Mouse (Mus musculus) midbrain, embryonic 15.5 days (tissue): ENCODE measurements at regions not wholly inside any gene's neighbourhood (a gene's known extent, or its start where the extent isn't known, plus 50 kb on each side); places are given as distances from the start of the nearest gene placed in this dataset.
A peak's percentile ranks its signal among the peaks of the same experiment; 100 is the strongest.

Experiments used
- ATAC-seq: fragments of 200-750 bp; cut with Nextera tagmentation; replicated peaks from 2 replicates; pipeline ENCODE4 v1.8.0; 2017; ENCODE audit warnings: moderate TSS enrichment
- H3K27ac ChIP-seq: fragments of 300-500 bp; sonication (generic); 2 replicates; pipeline ENCODE4 v1.5.1; 2015; ENCODE audit warnings: mild to moderate bottlenecking, inconsistent platforms
- H3K27me3 ChIP-seq: fragments of 300-500 bp; sonication (generic); replicated peaks from 2 replicates; pipeline ENCODE4 v1.6.1; 2015; ENCODE audit warnings: inconsistent platforms
- H3K36me3 ChIP-seq: fragments of 300-500 bp; sonication (generic); replicated peaks from 2 replicates; pipeline ENCODE4 v1.6.1; 2015; ENCODE audit warnings: inconsistent platforms
- H3K4me1 ChIP-seq: fragments of 300-500 bp; sonication (generic); 2 replicates; pipeline ENCODE4 v1.6.1; 2015; ENCODE audit warnings: inconsistent platforms
- H3K4me2 ChIP-seq: fragments of 300-500 bp; sonication (generic); 2 replicates; pipeline ENCODE4 v1.6.1; 2015; ENCODE audit warnings: inconsistent platforms, mild to moderate bottlenecking, moderate library complexity
- H3K4me3 ChIP-seq: fragments of 300-500 bp; sonication (generic); 2 replicates; pipeline ENCODE4 v1.5.1; 2015; ENCODE audit warnings: mild to moderate bottlenecking, inconsistent platforms
- H3K9ac ChIP-seq: fragments of 300-500 bp; sonication (generic); 2 replicates; pipeline ENCODE4 v1.6.1; 2015; ENCODE audit warnings: mild to moderate bottlenecking, inconsistent platforms
- H3K9me3 ChIP-seq: fragments of 300-500 bp; sonication (generic); 2 replicates; pipeline ENCODE4 v1.6.1; 2016; ENCODE audit warnings: inconsistent platforms
- WGBS: fragments of 180-500 bp; shearing (Covaris S2); methylation state at CpG from one replicate; pipeline ENCODE4 v1.1.7; 2015; ENCODE audit warnings: mixed read lengths; 5-methylcytosine and 5-hydroxymethylcytosine counted together

DNA sequence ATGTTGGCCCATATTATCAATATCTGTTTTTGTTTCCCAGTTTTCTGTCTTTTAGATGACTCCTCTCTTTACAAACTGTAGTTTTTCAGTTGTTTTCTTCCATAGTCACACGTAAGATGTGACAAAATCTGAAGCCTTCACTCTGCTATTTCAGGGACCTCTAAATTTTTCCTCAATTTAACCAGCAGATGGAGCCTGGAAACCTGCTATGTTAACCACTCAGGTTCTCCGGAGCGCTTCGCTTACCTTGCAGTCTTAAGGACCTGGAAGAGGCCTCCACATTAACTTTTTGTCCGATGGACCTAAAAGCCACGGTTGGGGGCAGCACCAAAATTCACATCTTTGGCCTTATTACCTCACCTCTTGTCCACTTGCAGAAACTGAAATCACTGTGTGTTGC lies 248.4 kb downstream of the Papss1 start:
- ATAC-seq: 0 out of 2 replicates have a peak, but pooled peaks have one; percentile 50
- no peaks in the 10 kb centered on the region for H3K9me3 ChIP-seq
- 55% methylated on average over 6 of the region's 6 CpGs for WGBS

DNA sequence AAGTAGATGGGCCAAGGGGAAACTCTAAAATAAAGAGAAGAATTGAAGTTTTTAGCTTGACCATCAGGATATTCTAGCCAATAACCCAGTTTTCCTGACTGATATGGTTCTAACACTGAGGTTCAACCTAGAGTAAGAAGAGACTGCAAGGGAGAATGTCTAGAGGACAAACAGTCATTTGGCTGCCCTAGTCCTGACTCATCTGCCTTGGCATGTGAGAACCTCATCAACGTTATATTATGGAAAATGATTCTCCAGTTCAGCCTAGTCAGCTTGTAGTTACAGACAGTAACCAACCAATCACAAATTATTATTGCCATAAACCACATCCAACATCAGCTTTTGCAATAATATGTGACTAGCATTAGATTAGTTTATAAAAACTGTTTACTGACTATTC lies 254.2 kb downstream of the Papss1 start:
- Histone ChIP-seq H3K27ac (no peak overlapping the region), H3K36me3 (no peaks in the 10 kb centered on the region), H3K9ac (no peak overlapping the region), H3K4me1 (no peaks in the 10 kb centered on the region), H3K4me3 (no peak overlapping the region), H3K27me3 (no peaks in the 10 kb centered on the region), H3K9me3 (no peaks in the 10 kb centered on the region), H3K4me2 (no peak overlapping the region)
- 79% methylated on average over 1 of the region's 1 CpGs for WGBS
- ATAC-seq: no peak

More for the DNA sequence above, 248.4 kb downstream of the Papss1 start:
- H3K4me2 ChIP-seq: no peak overlapping the region
- no peak overlapping the region for H3K27ac ChIP-seq
- H3K36me3 ChIP-seq: no peaks in the 10 kb centered on the region
- no peaks in the 10 kb centered on the region for H3K4me1 ChIP-seq
- H3K27me3 ChIP-seq: no peaks in the 10 kb centered on the region
- no peak overlapping the region for H3K9ac ChIP-seq
- no peak overlapping the region for H3K4me3 ChIP-seq

DNA sequence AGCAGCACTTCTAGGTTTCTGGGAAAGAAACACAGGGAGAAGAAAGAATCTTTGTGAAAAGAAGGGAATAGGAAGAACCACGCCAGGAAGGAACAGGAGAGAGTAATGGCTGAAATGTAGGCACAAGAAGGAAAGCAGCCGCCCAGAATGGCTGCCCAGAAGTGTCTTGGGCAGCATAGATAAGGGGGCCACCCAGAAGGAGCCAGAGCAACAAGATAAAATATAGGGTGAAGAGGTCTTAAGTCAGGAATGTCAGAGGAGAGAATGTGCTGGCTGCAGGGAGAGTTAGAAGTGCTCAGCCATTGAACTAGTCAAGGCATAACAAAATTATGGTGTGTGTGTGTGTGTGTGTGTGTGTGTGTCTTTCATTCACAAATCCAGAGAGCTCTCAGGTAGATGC lies 227.7 kb upstream of the Dkk2 start:
- H3K36me3 ChIP-seq: no peaks in the 10 kb centered on the region

DNA sequence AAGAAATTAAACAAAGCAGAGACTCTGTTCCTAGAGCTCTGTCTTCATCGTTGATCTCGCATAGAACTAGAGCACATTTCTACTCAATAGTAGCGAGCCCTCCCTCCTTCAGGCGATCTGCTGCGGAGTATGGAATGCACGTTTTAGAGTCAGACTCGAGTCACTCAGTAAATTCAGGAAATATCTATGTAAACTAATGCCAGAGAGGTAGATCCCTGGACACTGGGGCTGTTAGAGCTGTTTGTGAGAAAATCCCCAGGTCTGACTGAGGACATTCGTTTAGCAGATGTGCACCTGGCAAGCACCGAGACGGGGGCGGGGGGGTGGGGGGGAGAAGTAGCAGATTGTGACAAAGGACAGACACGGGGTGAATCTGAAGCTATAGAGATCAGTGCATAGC lies 226.0 kb upstream of the Dkk2 start:
- ATAC-seq: no peak
- no peaks in the 10 kb centered on the region for H3K9me3 ChIP-seq
- no peaks in the 10 kb centered on the region for H3K36me3 ChIP-seq
- 69% methylated on average over 12 of the region's 12 CpGs for WGBS
- no peak overlapping the region for H3K4me3 ChIP-seq
- H3K4me1 ChIP-seq: no peaks in the 10 kb centered on the region
- H3K27ac ChIP-seq: no peak overlapping the region
- H3K9ac ChIP-seq: no peak overlapping the region
- no peaks in the 10 kb centered on the region for H3K27me3 ChIP-seq
- H3K4me2 ChIP-seq: no peak overlapping the region

More for the DNA sequence above, 227.7 kb upstream of the Dkk2 start:
- H3K4me2 ChIP-seq: no peak overlapping the region
- H3K27me3 ChIP-seq: no peaks in the 10 kb centered on the region
- H3K4me1 ChIP-seq: no peaks in the 10 kb centered on the region
- ATAC-seq: no peak
- H3K9ac ChIP-seq: no peak overlapping the region
- 72% methylated on average over 2 of the region's 2 CpGs for WGBS
- no peak overlapping the region for H3K4me3 ChIP-seq
- no peak overlapping the region for H3K27ac ChIP-seq
- no peaks in the 10 kb centered on the region for H3K9me3 ChIP-seq

DNA sequence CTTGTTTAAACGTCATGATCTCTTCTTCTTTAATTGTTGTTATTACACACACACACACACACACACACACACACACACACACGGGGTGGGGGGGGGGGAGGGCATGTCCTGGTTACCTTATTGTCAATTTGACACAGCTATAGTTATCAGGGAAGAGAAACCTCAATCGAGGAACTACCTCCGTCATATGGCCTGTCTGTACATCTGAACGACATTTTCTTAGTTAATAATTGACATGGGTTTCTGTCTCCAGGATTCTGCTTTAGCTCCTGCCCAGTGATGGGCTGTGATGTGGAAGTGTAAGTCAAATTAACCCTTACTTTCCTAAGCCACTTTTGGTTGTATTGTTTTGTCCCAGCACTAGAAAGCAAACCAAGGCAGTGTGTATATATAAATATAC lies 220.0 kb upstream of the Dkk2 start:
- Histone ChIP-seq H3K4me2 (no peak overlapping the region), H3K36me3 (no peaks in the 10 kb centered on the region), H3K9ac (no peak overlapping the region), H3K9me3 (no peaks in the 10 kb centered on the region), H3K27me3 (no peaks in the 10 kb centered on the region), H3K27ac (no peak overlapping the region), H3K4me1 (no peaks in the 10 kb centered on the region), H3K4me3 (no peak overlapping the region)
- ATAC-seq: no peak
- 86% methylated on average over 4 of the region's 5 CpGs for WGBS

DNA sequence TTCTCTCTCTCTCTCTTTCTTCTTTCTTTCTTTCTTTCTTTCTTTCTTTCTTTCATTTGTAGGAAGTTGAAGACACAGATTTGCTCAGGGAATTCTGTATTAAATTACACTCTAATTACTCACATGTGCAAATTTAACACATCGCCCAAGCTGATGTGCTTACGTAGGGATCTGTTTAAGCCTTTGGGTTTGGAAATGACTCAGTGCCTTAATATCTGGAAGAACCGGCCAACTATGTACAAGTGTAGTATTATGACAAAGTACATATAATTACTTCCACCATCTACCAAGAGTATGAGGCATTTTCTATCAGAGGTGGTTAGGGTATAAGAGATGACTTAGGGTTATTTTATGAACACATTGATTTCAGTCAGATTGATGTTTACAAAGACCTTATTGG lies 217.8 kb upstream of the Dkk2 start:
- Histone ChIP-seq H3K4me2 (no peak overlapping the region), H3K4me1 (no peaks in the 10 kb centered on the region), H3K27me3 (no peaks in the 10 kb centered on the region), H3K4me3 (no peak overlapping the region), H3K9ac (no peak overlapping the region), H3K36me3 (no peaks in the 10 kb centered on the region), H3K27ac (no peak overlapping the region), H3K9me3 (no peaks in the 10 kb centered on the region)
- no peak for ATAC-seq
- 90% methylated on average over 3 of the region's 3 CpGs for WGBS

DNA sequence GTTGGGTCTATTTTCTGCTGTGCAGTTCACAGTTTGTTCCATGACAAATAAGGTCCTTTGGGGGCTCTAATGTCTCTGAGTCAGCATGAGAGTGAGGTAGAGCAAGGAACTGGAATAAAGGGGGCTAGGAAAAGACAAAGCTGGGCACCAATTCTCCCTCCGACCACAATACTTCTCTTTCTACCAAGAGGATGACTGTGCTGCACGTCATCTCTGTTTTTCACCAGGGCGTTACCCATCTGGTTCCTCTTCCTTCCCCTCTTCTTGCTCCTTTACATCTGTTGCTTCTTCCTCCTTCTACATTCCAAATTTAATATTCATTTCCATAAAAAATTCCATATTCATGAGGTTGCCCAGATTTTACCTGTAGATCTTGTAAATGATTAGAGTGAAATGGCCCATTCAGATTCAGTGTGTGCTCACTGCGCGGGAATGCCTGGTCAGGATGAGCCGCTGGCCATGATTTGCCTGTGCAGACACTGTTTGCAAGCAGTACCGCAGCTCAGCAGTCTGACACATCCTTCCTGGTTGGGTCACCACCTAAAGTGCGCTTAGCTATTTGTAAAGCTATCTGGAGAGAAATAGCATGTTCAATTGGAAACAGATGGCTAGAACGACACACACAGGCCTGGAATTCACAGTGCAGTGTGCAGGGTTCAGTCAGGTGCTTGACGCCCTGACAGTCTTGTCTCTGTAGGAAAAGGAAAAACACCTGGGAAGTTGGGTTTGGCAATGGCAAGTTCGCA lies 216.7 kb upstream of the Dkk2 start:
- Histone ChIP-seq H3K27me3 (no peaks in the 10 kb centered on the region), H3K4me2 (no peak overlapping the region), H3K36me3 (no peaks in the 10 kb centered on the region), H3K9me3 (no peaks in the 10 kb centered on the region), H3K27ac (no peak overlapping the region), H3K4me1 (no peaks in the 10 kb centered on the region), H3K9ac (no peak overlapping the region), H3K4me3 (no peak overlapping the region)
- 87% methylated on average over 11 of the region's 11 CpGs for WGBS
- no peak for ATAC-seq

DNA sequence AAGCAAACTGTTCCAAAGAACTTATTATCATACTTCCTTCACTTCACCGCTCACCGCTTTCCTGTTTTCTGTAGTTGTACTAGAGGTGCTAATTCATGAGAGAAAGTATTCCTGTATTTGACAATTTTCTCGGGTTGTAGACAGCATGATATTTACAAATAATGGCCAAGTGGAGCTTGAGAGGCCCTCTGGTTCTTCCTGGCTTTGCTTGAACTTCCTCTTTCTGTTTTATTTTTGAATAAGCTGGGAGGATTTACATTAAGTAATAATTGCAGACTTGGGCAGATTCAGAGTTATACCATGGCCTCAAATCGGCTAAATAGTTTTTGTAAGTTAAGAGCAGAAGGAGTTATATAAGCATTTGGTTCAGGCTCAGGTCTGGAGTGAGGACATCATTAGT lies 215.8 kb upstream of the Dkk2 start:
- no peak for ATAC-seq
- H3K36me3 ChIP-seq: no peaks in the 10 kb centered on the region
- WGBS: 91% methylated on average over 4 of the region's 4 CpGs

DNA sequence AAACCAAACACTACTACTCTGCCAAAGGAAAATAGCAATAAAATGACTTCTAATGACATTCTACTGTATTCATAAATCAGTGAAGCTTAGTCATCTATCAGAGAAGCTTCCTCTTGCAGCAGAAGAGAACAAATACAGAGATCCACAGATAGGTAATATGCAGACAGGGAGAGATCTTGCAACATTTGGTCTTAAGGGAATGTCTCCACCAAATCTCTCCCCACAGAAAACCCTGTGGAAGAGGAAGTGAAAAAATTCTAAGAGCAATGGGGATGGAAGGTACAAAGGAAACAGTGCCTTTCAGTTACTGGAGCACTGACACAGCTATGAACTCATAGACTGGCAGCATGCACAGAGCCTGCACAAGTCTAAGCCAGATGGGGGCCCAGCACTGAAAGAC lies 202.4 kb upstream of the Dkk2 start:
- Histone ChIP-seq H3K9me3 (no peaks in the 10 kb centered on the region), H3K27ac (no peak overlapping the region), H3K27me3 (no peaks in the 10 kb centered on the region), H3K4me3 (no peak overlapping the region), H3K9ac (no peak overlapping the region), H3K36me3 (no peaks in the 10 kb centered on the region), H3K4me2 (no peak overlapping the region), H3K4me1 (no peaks in the 10 kb centered on the region)
- ATAC-seq: no peak

More for the DNA sequence above, 215.8 kb upstream of the Dkk2 start:
- Histone ChIP-seq H3K4me2 (no peak overlapping the region), H3K4me3 (no peak overlapping the region), H3K9ac (no peak overlapping the region), H3K27ac (no peak overlapping the region), H3K27me3 (no peaks in the 10 kb centered on the region), H3K9me3 (no peaks in the 10 kb centered on the region), H3K4me1 (no peaks in the 10 kb centered on the region)

DNA sequence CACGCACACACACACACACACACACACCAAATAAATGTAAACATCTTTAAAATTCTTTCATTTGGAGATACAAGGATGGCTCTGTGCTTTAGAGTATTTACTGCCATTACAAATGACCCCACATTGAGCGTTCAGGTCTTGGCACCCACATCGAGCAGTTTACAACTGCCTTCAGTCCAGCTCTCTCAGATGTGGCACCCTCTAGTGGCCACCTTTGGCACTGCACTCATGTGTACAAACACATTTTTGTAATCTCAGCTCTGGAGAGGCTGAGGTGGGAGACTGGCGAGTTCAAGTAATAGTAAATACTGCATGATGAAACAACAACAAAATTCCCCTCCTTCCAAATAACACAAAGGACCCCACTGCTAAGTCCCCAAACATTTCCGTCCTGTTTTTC lies 198.6 kb upstream of the Dkk2 start:
- Histone ChIP-seq H3K4me2 (no peak overlapping the region), H3K4me1 (no peaks in the 10 kb centered on the region), H3K9me3 (no peaks in the 10 kb centered on the region), H3K4me3 (no peak overlapping the region), H3K9ac (no peak overlapping the region), H3K36me3 (no peaks in the 10 kb centered on the region), H3K27ac (no peak overlapping the region), H3K27me3 (no peaks in the 10 kb centered on the region)
- 84% methylated on average over 5 of the region's 5 CpGs for WGBS
- no peak for ATAC-seq

DNA sequence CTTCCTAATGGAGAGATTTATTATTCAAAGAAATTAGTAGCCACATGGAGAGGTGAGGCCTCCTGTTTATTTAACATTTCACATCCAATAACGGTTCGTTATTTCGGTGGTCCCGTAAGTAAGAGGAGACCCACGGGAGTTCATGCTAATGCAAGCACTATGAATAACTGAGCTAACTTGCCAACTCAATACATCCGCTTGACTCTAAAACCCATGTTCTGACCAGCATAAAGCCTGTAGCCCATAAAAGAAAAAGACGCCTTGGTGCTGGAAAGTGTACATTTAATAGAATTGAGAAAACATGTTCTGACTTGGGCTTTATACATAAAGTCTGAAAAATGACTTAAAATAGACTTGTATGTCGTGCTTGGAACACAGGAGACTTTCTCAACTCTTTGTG lies 198.1 kb upstream of the Dkk2 start:
- no peaks in the 10 kb centered on the region for H3K9me3 ChIP-seq
- no peak overlapping the region for H3K4me2 ChIP-seq
- H3K4me3 ChIP-seq: no peak overlapping the region
- ATAC-seq: no peak
- H3K27me3 ChIP-seq: no peaks in the 10 kb centered on the region
- no peak overlapping the region for H3K27ac ChIP-seq
- H3K9ac ChIP-seq: no peak overlapping the region
- H3K36me3 ChIP-seq: no peaks in the 10 kb centered on the region
- WGBS: 84% methylated on average over 8 of the region's 8 CpGs
- no peaks in the 10 kb centered on the region for H3K4me1 ChIP-seq

DNA sequence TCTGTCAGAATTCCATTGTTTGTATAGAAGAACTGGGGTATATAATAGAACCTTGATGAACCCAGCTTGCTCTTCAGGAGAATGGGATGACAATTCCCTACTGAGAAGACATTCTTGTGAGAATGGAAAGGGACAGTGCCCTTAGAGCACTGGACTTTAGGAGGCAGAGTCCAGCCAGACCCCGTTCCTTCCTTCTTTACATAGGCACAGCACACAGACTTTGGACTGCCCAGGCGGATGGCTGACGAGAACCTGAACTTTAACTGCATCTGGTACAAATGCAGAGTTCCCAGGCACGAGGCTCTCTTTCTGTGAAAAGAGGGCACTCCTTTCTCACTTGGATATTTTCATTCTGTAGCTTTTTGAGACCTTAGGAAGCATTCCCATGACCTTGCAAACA lies 197.4 kb upstream of the Dkk2 start:
- no peak for ATAC-seq
- no peak overlapping the region for H3K9ac ChIP-seq
- H3K27ac ChIP-seq: no peak overlapping the region
- H3K4me3 ChIP-seq: no peak overlapping the region
- H3K4me1 ChIP-seq: no peaks in the 10 kb centered on the region
- no peak overlapping the region for H3K4me2 ChIP-seq
- H3K27me3 ChIP-seq: no peaks in the 10 kb centered on the region
- WGBS: 88% methylated on average over 4 of the region's 4 CpGs
- H3K9me3 ChIP-seq: no peaks in the 10 kb centered on the region
- no peaks in the 10 kb centered on the region for H3K36me3 ChIP-seq

DNA sequence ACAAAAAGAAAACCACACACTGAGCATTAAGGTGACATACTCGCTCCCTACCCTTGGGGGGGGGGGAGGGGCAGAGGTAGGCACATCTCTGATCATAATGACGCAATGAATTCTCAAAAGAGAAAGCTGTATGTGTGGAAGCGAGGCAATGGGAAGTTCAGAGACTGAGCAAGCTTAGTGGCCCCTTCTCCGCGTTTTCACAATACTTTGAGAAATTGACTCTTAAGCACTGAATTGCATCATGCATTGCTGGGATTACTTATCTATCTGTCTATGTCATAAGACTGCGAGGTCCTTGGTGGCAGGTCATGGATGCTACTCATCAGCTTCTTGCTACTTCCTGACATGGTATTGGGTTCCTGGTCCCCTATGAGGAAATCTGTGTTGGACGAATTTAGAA lies 193.2 kb upstream of the Dkk2 start:
- WGBS: 89% methylated on average over 7 of the region's 7 CpGs
- Histone ChIP-seq H3K27me3 (no peaks in the 10 kb centered on the region), H3K9ac (no peak overlapping the region), H3K27ac (no peak overlapping the region), H3K9me3 (no peaks in the 10 kb centered on the region), H3K4me3 (no peak overlapping the region), H3K4me1 (peaks cover 10% of the 10 kb centered on the region; the same call in 1 of the 2 replicates), H3K4me2 (no peak overlapping the region), H3K36me3 (no peaks in the 10 kb centered on the region)
- no peak for ATAC-seq
